Mouse (Mus musculus) A20 (cell line): ENCODE measurements around the gene Slc35b3.
A peak's percentile ranks its signal among the peaks of the same experiment; 100 is the strongest.

ENCODE experiments used
- DNase-seq: peaks from one replicate; pipeline ENCODE4 v3.0.0-alpha.2; 2011; ENCODE audit warnings: low read depth, low spot score

The Slc35b3 gene

DNA sequence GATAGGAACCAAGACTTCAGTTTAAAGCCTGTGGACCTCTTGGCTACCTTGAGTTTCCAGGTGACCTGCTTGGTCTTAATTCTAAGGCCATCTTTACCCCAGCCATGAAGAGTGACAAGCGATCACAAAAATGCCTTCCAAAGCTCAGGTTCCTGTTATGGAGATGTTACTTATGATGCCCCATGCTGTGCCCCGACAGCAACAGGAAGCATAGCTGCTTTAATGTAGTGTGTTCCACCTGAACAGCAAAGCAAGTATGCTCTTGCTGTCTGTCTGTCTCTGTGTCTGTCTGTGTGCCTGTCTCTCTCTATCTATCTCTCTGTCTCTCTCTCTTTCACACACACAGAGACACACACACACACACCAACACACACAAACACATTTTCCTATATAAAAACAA is 22.2 kb downstream of the Slc35b3 start:
- DNase-seq: no peak

DNA sequence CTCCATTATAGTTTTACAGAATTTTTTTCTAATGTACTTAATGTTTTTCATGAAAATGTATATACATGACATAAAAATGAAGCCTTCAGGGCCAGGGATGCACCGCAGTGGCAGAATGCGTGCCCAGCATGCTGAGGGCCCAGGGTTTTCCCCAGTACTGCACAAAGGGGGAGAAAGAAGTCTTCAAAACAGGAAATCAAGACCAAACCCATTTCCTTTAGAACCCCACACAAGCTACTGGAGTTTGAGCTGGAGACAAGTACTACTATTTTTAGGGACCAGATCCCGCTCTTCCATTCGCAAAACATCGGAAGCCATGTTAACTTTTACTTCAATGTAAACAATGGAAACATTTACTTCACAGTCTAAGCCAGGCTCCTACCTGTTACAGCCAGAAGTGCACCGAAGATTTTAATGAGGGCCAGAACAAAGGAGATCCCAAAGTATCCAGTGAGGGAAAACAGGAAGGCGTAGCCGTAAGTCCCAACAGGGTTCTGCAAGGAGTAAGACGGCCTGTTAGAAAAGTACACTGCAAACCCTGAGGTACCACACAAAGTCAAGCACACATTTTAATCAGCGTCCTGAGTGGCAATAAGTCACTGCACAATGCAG is 23.7 kb downstream of the Slc35b3 start:
- no peak for DNase-seq

DNA sequence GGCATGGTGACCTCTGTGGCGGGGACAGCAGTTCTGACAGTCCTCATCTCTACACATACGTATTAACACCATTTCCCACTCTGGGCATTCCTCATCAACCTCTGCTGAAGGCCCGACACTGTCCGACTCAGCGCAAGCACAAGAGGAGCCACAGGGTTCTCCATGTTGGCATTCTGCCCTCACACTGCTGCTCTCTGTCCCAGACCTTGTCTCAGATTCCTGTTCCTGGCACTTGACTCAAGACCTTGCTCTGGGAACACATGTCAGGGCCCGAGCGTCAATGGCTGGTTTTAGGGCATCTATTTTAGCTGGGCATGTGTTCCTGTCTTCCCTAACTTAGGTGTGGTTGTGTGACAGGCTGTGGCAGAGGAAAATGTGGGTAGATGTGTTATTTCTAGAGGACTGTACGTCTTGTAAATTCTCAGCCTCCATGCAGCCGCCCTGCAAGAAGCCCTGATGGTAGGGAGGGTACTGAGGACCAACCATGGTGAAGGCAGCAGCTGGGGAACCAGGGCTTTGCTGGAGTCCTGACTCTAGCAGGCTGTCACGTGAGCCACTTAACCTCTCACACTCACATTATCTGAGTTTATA is 24.7 kb downstream of the Slc35b3 start:
- DNase-seq: no peak

DNA sequence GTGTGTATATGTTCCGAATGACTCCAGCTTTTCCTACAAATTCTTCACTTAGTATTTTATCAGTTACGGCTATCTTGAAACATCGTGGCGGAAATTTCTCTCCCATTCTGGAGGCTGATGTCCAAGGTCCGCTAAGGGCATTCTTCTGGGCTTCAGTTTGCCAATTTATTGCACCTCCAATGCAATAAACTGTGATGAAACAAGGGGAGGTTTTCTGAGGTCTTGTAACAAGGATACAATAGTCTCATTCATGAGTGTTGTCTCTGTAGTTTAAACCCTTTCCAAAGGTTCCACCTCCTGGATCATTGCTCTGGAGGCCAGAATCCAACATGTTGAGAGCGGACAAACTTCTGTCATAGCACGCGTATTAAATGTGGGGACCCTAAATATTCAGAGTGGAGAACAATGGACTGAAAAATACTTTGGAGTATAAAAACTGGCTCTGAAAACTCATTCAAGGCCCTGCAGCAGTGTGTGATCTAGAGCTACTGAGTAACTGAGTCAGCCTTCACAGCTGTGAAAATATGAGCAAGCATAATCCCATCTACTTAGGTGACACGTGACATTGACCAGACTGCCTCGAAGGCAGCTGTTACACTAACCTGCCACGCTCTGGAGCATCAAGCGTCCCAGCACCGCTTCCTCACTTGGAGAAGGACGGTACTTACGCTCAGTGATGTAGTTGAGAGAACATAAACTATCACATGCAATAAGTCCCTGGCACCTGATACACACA is 30.7 kb downstream of the Slc35b3 start:
- DNase-seq: no peak

DNA sequence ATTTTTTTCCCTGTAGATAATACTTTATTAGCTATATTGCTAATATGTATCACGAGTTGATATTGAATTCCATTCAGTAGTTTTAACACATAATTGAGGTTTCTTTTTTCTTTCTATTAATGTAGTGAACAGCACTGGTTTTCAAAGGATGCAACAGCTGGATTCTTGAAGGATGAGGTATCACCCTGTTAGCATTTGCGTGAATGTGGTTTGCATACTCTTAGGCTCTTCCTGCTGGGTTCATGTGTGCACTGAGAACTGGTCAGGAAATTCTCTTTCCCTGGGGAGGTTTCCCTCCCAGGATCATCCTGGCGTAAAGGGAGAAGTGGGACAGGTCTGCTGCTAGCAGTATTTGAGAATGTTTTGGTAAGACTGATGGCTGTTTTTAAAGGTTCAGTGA is 38.0 kb downstream of the Slc35b3 start:
- no peak for DNase-seq

- DNase-seq: peak; percentile 43
Observed at GRCm38 (mm10) chr13:38921306-38921705, 39.4 kb downstream of the Slc35b3 start.

DNA sequence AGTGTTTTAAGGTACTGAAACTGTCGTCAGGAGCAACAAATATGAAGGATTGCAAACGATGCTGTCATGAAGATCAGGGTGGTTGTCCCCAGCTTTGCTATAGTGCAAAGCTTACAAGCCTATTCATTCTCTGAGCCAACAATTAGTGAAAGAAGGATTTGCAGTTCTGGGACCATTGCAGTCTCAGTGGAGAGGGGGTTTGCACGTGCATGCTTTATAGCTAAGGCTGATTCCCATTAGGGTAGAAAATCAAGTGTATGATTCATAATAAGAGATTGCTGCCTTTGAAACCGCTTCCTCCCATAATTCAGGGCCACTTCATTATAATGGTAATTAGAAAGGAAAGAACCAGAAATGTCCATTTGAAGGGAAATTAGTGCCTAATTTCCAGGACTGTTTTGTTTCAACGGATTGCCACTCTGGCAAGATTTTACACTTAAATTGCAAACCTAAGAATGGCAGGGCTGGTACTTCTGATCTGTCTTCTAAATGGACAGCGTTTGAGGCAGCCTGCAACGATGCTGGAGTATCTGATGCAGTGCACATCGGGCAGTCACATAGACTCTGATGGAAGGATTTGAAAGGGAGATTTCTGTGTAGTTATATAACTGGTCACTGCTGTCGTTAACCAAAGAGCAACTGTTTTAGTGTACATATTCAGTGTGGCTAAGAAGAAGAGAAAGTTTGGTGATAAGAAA is 42.3 kb downstream of the Slc35b3 start:
- no peak for DNase-seq

DNA sequence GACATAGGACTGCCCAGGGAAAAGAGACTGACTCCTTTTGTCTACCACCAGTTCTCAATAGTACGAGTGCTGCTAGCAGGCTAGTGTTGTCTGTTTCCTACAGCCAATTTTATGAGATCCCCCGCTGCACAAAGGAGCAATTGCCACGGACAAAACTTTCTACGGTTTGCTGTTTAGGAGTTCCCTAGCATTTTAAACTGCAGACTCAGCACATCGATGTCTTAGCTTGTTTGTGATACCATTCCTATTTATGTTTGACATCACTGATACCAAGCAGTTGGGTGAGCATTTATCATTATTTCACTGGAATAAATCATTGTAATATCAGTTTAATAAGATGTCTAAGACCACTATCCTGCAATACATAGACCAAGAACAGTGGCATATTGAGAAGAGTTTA is 43.1 kb downstream of the Slc35b3 start:
- no peak for DNase-seq

DNA sequence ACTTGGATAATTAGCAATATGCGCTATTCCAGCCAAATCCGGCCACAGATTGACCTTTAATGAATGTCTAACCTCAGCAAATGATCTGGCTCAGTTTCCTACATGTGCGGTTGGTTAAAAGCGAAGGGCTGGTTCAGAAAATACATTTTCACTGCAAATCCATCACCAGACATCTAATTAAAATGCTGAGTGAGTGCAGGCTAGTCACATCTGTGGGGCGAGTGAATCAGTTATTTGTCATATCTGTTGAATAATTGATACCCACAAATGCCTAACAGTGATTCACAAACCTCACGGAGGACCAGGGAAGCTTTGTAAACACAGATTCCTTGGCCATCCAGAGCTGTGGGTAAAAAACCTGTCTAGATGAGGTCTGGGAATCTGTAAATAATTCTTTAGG is 45.9 kb downstream of the Slc35b3 start:
- DNase-seq: no peak

GRCm38 (mm10) chr13:38892364-38892763 is 68.3 kb downstream of the Slc35b3 start:
- no peak for DNase-seq
